Mouse (Mus musculus) cerebellum, postnatal 36 days (tissue): Measurements from ENCODE around the gene Zfp273.
"Not testable (repeated sequence)": the region's sequence is repeated elsewhere in the genome, so short reads cannot be mapped to it uniquely, and the experiment has no call there.

Experiments
- DNase-seq, 2 experiments: peaks; one replicate each; pipeline ENCODE4 v3.0.0; 2021 to 2022; ENCODE audit warnings: mixed read lengths in 2 of 2

The Zfp273 gene

GRCm38 (mm10) chr13:67876049-67876698 lies 62.6 kb downstream of the Zfp273 start:
- DNase-seq: not testable (repeated sequence)
